Mouse (Mus musculus) lung, postnatal 14 days (tissue): ENCODE data around the gene Tspear.
A peak's percentile ranks its signal among the peaks of the same experiment; 100 is the strongest.
"Not testable (repeated sequence)": the region's sequence is repeated elsewhere in the genome, so short reads cannot be mapped to it uniquely, and the experiment has no call there.

Experiments
- DNase-seq: peaks from one replicate; pipeline ENCODE4 v3.0.0; 2021

Gene Tspear

DNA sequence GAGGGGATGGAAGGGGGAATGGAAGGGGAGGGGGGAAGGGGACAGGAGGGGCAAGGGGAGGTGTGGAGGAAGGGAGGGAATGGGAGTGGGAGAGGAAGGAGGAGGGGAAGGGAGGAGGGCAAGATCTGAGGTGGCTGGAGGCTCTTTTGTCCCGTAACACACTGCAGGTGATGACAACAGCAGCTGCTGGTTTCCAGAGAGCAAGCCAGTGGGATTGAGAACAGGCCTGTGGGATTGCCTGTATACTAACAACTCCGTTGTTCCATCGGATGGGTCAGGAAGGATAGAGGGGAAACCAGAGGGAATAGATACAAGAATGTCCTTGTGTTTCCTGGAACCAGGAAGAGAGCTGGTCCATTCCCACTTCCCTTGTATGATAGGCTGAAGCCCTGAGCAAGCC lies 111.3 kb downstream of the Tspear start:
- DNase-seq, result no peak

DNA sequence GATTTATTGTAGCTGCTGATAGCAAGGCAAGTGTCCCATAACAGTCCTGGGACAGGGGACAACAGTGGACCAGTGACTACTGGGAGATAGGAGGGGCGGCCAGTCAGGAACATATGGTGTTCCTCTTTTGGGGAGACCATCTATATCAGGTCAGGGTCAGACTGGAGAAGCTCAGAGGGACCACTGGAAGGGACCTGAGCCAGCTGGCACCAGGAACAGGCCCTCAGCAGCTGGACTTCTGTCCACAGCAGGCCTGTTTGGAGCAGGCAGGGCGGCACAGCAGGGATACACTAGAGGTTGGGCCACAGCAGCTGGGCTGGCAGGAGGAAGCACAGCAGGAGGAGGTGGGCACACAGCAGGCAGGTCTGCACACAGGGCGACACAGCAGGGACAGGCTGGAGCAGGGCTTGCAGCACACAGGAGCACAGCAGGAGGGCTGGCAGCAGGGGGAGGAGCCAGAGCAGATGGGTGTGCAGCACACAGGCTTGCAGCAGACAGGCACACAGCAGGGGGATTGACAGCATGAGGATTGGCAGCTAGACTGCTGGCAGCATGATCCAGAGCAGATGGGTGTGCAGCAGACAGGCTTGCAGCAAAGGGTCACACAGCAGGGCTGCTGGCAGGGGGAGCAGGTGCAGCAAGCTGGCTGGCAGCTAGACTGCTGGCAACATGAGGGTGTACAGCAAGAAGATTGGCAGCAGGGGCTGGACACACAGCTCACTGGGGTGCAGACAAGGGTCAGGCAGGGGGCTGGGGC lies 112.0 kb downstream of the Tspear start:
- DNase-seq, result not testable (repeated sequence)

DNA sequence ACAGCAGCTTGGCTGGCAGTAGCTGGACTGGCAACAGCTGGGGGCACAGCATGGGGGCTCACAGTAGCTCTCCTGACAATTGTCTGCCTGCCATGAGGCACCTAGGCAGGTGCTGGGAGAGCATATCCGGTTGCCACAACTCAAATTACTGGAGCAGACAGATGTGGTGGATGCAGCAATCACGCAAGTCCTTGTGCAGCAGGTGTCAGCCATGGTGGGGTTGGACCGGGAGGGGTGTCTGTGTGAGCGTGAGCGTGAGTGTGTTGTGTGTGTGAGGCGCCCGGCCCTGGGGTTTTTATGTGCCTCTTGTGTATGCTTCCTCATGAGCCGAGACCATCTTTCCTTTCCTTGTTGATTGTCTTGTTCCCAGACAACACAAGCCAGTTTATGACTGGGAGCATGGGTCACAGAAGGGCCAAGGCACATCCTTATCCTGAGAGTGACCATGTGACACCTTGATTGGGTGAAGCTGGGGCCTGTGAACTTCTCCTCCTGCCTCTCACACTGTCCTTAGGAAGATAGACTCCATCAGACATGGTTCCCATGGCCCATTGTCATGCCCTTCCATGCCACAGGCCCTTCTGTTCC lies 112.6 kb downstream of the Tspear start, which contains the start of gene Gm19668:
Gene Gm19668, minus strand, starts transcription at position 213 of the 588 bp plus-strand sequence.
- DNase-seq, result no peak

DNA sequence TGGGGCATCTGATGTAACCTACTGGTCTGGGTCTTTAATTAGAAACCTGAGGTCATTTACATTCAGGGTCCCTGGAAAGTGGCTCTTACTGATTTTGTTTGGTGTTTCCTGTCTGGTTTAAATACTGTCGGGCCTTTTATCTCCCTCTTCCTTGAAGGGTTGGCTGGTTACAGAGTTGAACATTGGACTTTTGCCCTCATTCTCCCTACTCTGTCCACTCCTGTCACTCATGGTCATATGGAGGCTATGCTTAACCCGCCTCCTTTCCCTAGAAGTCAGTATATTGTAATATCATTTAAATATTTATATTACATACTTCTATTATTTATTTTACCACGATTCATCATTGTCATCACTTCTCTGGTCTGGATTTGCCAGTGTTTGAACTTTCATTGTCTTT lies 117.7 kb downstream of the Tspear start:
- DNase-seq, result no peak

DNA sequence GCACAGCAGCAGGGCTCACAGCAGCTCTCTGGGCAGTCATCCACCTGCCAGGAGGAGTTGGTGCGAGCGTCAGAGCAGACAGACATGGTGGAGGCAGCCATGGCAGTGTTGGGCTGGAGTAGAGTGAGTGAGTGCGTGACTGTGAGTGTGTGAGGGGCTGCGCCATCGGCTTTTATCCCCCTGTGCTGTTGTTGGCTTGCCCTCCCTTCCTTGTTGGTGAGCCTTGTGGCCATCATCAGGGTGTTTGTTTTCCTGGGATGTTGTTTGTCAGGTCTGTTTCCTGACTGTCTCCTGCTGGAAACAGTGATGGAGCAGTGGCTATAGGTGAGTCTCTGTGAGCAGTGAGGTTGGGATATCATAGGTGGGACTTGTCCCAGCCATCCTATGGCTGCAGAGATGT lies 125.4 kb downstream of the Tspear start, which contains the start of gene Gm9507:
Gene Gm9507, minus strand, starts transcription at position 101 of the 400 bp plus-strand sequence.
- no peak for DNase-seq

DNA sequence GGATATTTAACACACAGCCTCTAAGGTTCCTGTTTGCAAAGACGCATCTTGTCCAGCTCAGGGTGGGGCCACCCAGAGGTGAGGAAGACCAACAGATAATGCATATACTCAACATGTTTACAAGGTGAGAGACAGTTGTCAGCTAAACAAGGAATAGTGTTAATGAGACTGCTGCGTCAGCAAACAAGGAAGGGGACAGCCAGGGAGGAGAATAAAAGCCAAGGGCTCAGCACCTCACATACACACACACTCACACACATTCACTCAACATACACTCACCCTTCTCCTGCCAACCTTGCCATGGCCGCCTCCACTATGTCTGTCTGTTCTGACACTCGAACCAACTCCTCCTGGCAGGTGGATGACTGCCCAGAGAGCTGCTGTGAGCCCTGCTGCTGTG lies 128.0 kb downstream of the Tspear start, which contains the start of gene Gm2696:
Gene Gm2696, plus strand, starts transcription at position 301 of the 400 bp plus-strand sequence.
- no peak for DNase-seq

DNA sequence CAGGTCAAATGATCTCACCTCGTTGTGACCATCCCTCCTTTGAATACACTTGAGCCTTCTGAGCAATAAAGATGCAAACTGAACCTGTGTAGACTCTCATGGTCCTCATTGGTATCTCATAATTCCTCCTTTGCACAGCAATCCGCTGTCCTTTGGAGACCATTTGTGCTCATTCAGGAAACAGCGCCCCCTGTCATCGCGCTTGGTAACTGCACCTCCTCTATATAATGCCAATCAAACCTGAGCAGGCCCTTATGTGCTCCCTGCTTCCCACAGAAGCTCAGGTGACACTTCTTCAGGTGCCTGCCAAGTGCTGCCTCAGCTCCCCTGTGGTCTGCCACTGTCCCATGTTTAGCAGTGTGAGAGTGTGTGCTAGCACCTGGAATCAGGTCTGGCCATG lies 129.1 kb downstream of the Tspear start:
- peak; percentile 30 for DNase-seq

DNA sequence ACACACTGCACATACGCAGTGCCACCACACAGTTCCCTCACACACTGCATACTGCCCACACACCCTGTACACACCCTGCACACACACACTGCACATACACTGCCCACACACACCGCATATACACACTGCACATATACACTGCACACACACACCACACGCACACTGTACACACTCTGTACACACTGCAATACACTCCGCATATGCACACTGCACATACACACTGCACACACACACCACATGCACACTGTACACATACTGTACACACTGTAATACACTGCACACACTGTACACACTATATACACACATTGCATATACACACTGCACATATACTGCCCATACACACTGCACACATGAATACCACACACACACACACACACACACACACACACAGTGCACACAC lies 132.2 kb downstream of the Tspear start:
- DNase-seq, result no peak

DNA sequence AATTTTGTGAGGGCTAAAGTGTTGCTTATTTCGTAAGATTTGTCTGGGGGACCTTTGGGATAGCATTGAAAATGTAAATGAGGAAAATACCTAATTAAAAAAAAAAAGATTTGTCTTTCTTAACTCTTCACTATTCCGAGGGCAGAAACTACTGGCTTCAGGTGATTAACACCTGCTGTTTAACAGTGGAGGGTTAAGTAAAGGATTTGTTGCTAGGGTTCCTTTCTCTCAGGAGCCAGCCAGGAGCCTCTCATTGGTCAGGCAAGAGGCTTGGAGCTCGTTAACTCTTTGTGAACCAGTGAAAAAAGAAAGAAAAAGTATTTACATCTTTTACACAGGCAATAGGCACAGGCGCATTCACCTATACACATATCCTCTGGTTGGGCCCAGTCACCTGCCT lies 132.8 kb downstream of the Tspear start:
- no peak for DNase-seq

DNA sequence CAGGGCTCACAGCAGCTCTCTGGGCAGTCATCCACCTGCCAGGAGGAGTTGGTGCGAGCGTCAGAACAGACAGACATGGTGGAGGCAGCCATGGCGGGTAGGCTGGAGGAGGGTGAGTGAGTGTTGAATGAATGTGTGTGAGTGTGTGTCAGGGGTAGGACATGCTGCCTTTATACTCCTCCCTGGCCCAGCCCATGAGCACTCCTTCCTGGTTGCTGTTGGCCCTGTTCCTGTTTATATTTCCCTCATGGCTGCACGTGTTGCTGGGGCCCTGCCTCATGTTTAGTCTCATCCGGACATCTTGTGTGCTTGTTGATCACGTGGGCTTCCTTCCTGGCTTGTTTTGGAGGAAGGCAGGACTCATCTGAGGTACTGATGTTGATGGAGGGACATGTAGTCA lies 140.6 kb downstream of the Tspear start, which contains the start of gene Krtap10-4:
Gene Krtap10-4, minus strand, starts transcription at position 145 of the 400 bp plus-strand sequence.
- no peak for DNase-seq

DNA sequence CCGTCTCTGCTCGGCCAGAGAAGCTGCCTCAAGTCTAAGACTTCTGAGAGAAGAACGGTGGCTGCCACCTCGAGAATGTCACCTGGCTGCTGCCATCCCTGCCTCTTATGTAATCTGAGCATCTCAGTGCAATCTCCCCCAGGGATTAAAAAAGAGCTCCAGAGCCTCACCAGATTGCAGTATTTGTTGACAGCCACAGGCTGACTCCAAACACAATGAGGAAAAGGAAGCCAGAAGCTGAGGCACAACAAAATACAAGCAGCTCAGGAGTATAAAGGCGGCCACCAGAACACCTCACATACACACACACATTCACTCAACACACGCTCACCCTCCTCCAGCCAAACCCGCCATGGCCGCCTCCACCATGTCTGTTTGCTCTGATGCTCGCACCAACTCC lies 149.3 kb downstream of the Tspear start, which contains the start of gene Krtap10-10:
Gene Krtap10-10, plus strand, starts transcription at position 301 of the 400 bp plus-strand sequence.
- DNase-seq, result no peak

DNA sequence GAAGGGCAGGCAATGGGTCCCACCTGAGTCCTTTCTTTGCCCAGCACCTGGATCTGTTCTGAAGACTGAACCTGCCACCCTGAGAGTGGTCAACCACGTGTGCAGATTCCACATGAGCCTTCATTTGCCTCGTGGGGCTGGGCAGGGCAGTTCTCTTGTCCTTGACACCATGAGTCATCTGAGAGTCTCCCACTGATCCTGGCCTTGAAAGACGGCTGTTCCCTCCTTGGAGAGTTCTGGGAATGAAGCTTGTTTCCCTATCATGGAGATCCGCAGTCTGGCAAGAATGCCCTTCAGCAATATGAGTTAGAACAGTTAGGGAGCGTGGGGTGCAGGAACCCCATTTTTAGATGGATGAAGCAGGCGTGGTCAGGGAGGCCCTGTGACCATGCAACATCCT lies 152.6 kb downstream of the Tspear start:
- no peak for DNase-seq

DNA sequence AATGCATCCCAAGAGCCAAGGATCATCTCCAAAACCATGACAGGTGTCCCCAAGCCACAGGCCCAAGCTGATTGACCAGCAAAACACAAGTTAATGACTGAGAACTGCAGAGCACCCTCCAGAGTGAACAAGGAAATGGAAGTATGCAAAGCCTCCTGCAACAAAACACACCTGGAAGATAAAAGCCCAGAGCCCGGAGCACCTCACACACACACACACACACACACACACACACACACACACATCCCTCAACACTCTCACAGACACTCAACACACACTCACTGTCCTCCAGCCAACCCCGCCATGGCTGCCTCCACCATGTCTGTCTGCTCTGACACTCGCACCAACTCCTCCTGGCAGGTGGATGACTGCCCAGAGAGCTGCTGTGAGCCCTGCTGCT lies 160.1 kb downstream of the Tspear start, which contains the start of gene Gm36176:
Gene Gm36176, plus strand, starts transcription at position 301 of the 400 bp plus-strand sequence.
- no peak for DNase-seq

DNA sequence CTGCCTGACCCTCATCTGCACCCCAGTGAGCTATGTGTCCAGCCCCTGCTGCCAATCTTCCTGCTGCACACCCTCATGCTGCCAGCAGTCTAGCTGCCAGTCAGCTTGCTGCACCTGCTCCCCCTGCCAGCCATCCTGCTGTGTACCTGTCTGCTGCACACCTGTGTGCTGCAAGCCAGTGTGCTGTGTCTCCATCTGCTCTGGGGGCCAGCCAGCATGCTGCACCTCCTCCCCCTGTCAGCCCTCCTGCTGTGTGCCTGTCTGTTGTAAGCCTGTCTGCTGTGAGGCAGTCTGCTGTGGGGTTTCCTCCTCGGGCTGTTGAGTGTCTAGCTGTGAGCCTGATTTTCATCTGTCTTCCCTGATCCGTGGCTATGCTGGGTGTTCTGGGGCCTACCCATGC lies 160.6 kb downstream of the Tspear start:
- no peak for DNase-seq

DNA sequence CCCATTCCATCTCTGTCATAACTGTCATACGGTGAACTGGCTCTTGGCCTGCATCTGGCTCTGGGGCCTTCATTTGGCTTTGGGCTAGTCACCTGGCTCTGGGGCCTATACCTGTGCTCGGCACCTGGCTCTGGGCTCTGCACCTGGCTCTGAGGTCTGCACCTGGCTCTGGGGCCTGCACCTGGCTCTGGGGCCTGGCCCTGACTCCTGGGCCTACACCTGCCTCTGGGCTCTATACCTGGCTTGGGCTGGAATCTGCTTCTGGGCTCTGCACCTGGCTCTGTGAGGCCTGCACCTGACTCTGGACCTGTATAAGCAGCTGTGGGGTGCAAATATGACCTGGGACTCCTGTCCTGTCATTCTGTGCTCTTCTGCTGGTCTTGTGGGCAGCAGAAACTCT lies 161.2 kb downstream of the Tspear start:
- DNase-seq, result no peak

DNA sequence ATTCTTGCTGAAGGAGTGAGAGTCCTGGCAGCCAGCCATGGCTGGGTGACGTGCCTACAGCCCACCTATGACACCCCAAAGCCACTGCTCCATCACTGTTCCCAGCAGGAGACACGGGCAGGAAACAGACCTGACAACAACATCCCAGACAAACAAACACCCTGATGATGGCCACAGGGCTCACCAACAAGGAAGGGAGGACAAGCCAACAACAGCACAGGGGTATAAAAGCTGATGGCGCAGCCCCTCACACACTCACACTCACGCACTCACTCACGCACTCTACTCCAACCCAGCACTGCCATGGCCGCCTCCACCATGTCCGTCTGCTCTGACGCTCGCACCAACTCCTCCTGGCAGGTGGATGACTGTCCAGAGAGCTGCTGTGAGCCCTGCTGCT lies 166.2 kb downstream of the Tspear start, which contains the start of gene Gm10318:
Gene Gm10318, plus strand, starts transcription at position 301 of the 400 bp plus-strand sequence.
- DNase-seq, result no peak

DNA sequence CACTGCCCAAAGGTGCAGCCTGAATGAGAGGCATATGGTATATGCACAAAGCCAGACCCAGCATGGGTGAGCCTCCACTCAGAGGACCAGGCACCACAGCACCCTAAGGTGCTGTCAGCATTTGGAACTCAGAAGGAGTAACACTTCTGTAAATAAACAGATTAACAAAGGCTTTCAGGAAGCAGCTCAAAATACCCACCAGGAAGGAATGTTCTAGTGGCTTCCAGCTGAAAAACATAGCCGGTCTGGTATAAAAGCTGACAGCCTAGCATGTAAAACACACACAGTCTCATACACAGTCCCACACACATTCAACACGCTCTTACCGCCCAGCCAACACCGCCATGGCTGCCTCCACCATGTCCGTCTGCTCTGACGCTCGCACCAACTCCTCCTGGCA lies 175.3 kb downstream of the Tspear start, which contains the start of gene Gm3285:
Gene Gm3285, plus strand, starts transcription at position 301 of the 400 bp plus-strand sequence.
- no peak for DNase-seq

DNA sequence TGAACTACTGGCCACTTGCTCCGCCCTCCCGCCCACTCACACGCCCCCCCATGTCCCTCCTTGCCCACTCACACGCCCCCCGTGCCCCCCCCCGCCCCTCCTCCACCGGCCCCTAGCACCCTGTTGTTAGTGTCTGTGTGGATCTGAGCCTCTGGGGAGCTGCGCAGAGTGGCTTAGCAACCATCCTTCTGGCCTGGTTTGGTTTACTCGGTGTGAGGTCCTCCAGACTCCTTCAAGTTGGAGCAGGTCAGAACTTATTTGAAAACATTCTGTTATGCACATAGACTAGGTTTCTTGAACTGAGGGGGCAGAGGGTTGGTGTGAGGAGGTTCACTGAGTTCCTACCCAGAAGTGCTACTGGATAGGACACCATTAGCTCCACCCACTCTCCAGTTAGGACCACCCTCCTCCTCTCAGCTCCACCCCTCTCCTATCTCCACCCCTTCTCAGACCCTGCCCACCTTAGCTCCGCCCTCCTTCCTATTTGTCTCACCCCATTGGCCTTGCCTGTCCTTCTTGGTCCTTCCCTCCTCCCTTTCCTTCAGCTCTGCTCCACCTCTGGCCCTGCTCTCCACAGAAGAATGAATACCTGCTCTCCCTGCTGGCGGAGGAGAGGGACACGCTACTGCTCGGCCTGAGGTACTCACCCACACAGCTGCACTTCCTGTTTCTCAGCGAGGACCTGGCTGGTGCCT lies 177.8 kb downstream of the Tspear start:
- DNase-seq, result peak; percentile 40

DNA sequence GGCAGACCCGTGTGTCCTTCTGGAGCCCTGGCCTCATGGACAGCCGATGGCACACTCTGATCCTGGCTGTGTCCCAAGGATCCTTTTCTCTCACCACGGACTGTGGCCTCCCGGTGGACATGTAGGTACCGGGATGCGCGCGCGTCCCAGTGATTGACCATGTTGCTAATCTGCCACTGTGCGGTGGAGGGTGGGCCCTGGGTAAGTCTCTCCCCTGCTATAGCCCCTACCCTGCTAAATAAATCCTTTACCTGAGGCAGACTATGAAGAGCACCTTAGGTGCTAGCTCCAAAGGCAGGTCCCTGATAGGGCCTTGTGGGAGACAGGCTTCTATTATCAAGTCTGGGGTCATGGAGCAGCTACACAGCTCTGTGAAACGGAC lies 178.4 kb downstream of the Tspear start:
- DNase-seq, result no peak

DNA sequence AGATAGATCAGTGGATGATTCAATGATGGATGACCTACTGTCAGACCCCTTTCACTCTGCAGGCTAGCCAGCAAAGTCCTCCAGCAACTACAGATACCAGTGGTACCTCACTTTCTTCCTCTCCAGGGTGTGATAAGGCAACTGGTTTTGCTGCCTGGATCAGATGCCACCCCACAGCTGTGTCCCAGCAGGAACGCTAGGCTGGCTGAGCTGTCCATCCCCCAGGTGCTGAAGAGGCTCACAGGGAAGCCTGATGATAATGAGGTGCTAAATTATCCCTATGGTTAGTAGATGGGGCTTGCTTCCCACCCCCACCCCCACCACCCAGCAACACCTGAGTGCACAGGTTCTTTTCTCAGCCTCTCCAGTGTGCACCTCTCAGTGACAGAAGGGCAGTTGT lies 181.2 kb downstream of the Tspear start:
- no peak for DNase-seq

DNA sequence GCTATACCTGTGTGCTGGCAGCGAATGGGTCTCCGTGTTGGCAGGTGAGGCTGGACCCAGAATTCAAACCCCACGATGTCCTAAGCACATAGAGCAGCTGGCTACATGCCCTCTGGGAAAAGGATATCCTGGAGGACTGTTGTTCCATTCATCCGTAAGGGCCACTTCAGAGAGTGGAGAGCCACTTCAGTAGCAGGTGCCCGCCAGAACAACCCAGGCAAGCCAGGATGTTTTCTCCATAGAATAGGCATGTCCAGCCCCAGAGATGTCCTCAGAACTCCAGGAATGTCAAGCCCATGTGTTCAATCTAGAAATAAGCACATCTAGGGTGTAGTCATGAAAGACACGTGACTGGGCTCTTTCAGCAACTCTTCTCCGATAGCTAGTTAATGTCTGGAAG lies 183.3 kb downstream of the Tspear start:
- DNase-seq, result peak; percentile 30

DNA sequence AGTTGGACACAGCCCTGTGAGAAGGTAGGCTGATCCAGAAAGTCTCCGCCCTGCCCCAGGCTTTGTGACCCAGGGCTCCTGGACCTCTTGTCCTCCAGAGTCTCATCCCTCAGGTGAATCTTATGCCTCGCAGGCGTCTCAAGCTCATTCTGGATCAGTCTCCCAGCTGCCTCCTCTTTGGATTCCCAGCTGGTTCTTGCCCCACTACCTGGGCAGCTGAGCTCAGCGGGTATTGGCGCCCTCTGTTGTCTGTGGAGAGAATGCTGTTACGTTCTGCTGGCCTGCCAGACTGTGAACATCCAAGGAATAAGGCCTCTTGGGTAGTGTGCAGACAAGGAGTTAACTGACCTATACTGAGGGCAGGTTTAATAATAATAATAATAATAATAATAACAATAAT lies 192.6 kb downstream of the Tspear start:
- DNase-seq, result peak; percentile 42

DNA sequence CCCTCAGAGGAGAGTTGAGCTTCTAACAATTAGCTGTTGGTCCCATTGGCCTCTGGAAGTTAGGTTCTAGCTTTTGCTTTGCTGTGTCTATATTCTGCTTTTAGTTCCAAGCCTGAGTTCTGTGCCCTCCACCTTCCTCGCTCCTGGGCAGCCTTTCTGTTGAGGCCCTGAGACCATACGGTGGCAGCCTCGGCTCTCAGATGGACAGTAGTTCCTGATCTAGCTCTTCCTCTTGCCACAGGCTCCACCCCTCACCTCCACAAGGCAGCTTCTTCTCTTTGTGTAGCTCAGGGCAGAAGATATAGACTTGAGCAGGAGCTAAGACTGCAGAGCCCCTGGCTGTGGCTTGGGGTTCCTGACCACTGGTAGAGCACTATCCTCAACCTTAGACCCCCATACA lies 193.9 kb downstream of the Tspear start:
- DNase-seq, result no peak
